Mouse (Mus musculus): ENCODE measurements at regions not wholly inside any gene's neighbourhood (a gene's known extent, or its start where the extent isn't known, plus 50 kb on each side); places are given as distances from the start of the nearest gene placed in this dataset.
A peak's percentile ranks its signal among the peaks of the same experiment; 100 is the strongest.

GRCm38 (mm10) chr9:22998306-22998705, 224.6 kb upstream of the Bmper start:
- H3K4me3 ChIP-seq: no peak overlapping the region
- no peak overlapping the region for H3K4me2 ChIP-seq
- no peak overlapping the region for H3K27ac ChIP-seq (ENCODE audit: poor library complexity, severe bottlenecking)
- no peak for ATAC-seq (ENCODE audit: insufficient number of reproducible peaks, low FRiP score)
- H3K4me1 ChIP-seq (replicated peaks): no peaks in the 10 kb centered on the region
- H3K36me3 ChIP-seq: no peaks in the 10 kb centered on the region
- H3K9me3 ChIP-seq (replicated peaks): no peaks in the 10 kb centered on the region
- 80% methylated on average over 6 of the region's 6 CpGs for WGBS
- H3K9ac ChIP-seq: no peak overlapping the region
- H3K27me3 ChIP-seq (replicated peaks): no peaks in the 10 kb centered on the region

GRCm38 (mm10) chr9:22999181-22999580, 223.7 kb upstream of the Bmper start:
- no peak overlapping the region for H3K4me2 ChIP-seq

GRCm38 (mm10) chr9:23000200-23000599, 222.7 kb upstream of the Bmper start:
- H3K9ac ChIP-seq: no peak overlapping the region
- peaks cover 1% of the 10 kb centered on the region; the same call in 1 of the 2 replicates for H3K4me1 ChIP-seq (replicated peaks)
- no peak overlapping the region for H3K4me3 ChIP-seq
- H3K36me3 ChIP-seq: no peaks in the 10 kb centered on the region
- H3K9me3 ChIP-seq (replicated peaks): no peaks in the 10 kb centered on the region
- H3K4me2 ChIP-seq: no peak overlapping the region
- H3K27me3 ChIP-seq (replicated peaks): no peaks in the 10 kb centered on the region
- H3K27ac ChIP-seq (ENCODE audit: poor library complexity, severe bottlenecking): no peak overlapping the region
- no peak for ATAC-seq (ENCODE audit: insufficient number of reproducible peaks, low FRiP score)
- WGBS: 80% methylated on average over 3 of the region's 3 CpGs

More at GRCm38 (mm10) chr9:22999181-22999580, 223.7 kb upstream of the Bmper start:
- no peak overlapping the region for H3K4me3 ChIP-seq
- H3K36me3 ChIP-seq: no peaks in the 10 kb centered on the region
- no peak overlapping the region for H3K27ac ChIP-seq (ENCODE audit: poor library complexity, severe bottlenecking)
- no peaks in the 10 kb centered on the region for H3K9me3 ChIP-seq (replicated peaks)
- H3K9ac ChIP-seq: no peak overlapping the region
- H3K27me3 ChIP-seq (replicated peaks): no peaks in the 10 kb centered on the region
- 66% methylated on average over 4 of the region's 4 CpGs for WGBS
- no peaks in the 10 kb centered on the region for H3K4me1 ChIP-seq (replicated peaks)
- ATAC-seq (ENCODE audit: insufficient number of reproducible peaks, low FRiP score): no peak

- ATAC-seq (ENCODE audit: insufficient number of reproducible peaks, low FRiP score): no peak
- Histone ChIP-seq H3K36me3 (no peaks in the 10 kb centered on the region), H3K9ac (no peak overlapping the region), H3K4me3 (no peak overlapping the region), H3K27ac (ENCODE audit: poor library complexity, severe bottlenecking) (no peak overlapping the region), H3K4me2 (no peak overlapping the region), H3K9me3 (replicated peaks) (no peaks in the 10 kb centered on the region), H3K4me1 (replicated peaks) (peaks cover 9% of the 10 kb centered on the region; the same call in 1 of the 2 replicates), H3K27me3 (replicated peaks) (no peaks in the 10 kb centered on the region)
- WGBS: 80% methylated on average over 14 of the region's 14 CpGs
These were observed 219.4 kb upstream of the Bmper start for GRCm38 (mm10) chr9:23003195-23004061.

- Histone ChIP-seq H3K27me3 (replicated peaks) (0 out of 2 replicates have a peak, but pooled peaks cover 2% of the 10 kb centered on the region), H3K9me3 (replicated peaks) (no peaks in the 10 kb centered on the region), H3K4me2 (no peak overlapping the region), H3K9ac (no peak overlapping the region), H3K4me3 (no peak overlapping the region), H3K4me1 (replicated peaks) (peaks cover 17% of the 10 kb centered on the region), H3K27ac (ENCODE audit: poor library complexity, severe bottlenecking) (no peak overlapping the region), H3K36me3 (no peaks in the 10 kb centered on the region)
- WGBS: 79% methylated on average over 7 of the region's 7 CpGs
- no peak for ATAC-seq (ENCODE audit: insufficient number of reproducible peaks, low FRiP score)
These were observed 217.9 kb upstream of the Bmper start for GRCm38 (mm10) chr9:23005005-23005404.

GRCm38 (mm10) chr9:23009462-23010183, 213.3 kb upstream of the Bmper start:
- peaks cover 23% of the 10 kb centered on the region for H3K4me1 ChIP-seq (replicated peaks)
- peak overlapping the region; percentile 60 for H3K4me2 ChIP-seq
- peak overlapping the region; percentile 25 for H3K4me3 ChIP-seq
- H3K27me3 ChIP-seq (replicated peaks): 0 out of 2 replicates have a peak, but pooled peaks cover 2% of the 10 kb centered on the region
- WGBS: 9% methylated on average over 24 of the region's 24 CpGs
- ATAC-seq (ENCODE audit: insufficient number of reproducible peaks, low FRiP score): no peak
- peak overlapping the region; percentile 45; the same call in 1 of the 2 replicates for H3K9ac ChIP-seq
- H3K9me3 ChIP-seq (replicated peaks): no peaks in the 10 kb centered on the region
- no peaks in the 10 kb centered on the region for H3K36me3 ChIP-seq
- no peak overlapping the region for H3K27ac ChIP-seq (ENCODE audit: poor library complexity, severe bottlenecking)

GRCm38 (mm10) chr9:23011316-23011959, 211.4 kb upstream of the Bmper start:
- no peak overlapping the region for H3K4me3 ChIP-seq
- 0 out of 2 replicates have a peak, but pooled peaks cover 2% of the 10 kb centered on the region for H3K27me3 ChIP-seq (replicated peaks)
- H3K4me2 ChIP-seq: no peak overlapping the region
- WGBS: 47% methylated on average over 7 of the region's 7 CpGs
- H3K27ac ChIP-seq (ENCODE audit: poor library complexity, severe bottlenecking): no peak overlapping the region
- ATAC-seq (ENCODE audit: insufficient number of reproducible peaks, low FRiP score): no peak
- H3K9ac ChIP-seq: no peak overlapping the region
- peaks cover 14% of the 10 kb centered on the region for H3K4me1 ChIP-seq (replicated peaks)
- peaks cover 2% of the 10 kb centered on the region for H3K9me3 ChIP-seq (replicated peaks)
- no peaks in the 10 kb centered on the region for H3K36me3 ChIP-seq

GRCm38 (mm10) chr9:23012130-23012529, 210.7 kb upstream of the Bmper start:
- Histone ChIP-seq H3K4me2 (no peak overlapping the region), H3K36me3 (no peaks in the 10 kb centered on the region), H3K4me3 (no peak overlapping the region), H3K4me1 (replicated peaks) (peaks cover 14% of the 10 kb centered on the region), H3K9me3 (replicated peaks) (peaks cover 5% of the 10 kb centered on the region), H3K27me3 (replicated peaks) (0 out of 2 replicates have a peak, but pooled peaks cover 2% of the 10 kb centered on the region), H3K9ac (no peak overlapping the region), H3K27ac (ENCODE audit: poor library complexity, severe bottlenecking) (no peak overlapping the region)
- WGBS: 28% methylated on average over 5 of the region's 5 CpGs
- ATAC-seq (ENCODE audit: insufficient number of reproducible peaks, low FRiP score): no peak

GRCm38 (mm10) chr9:23016733-23017132, 206.1 kb upstream of the Bmper start:
- ATAC-seq (ENCODE audit: insufficient number of reproducible peaks, low FRiP score): no peak
- WGBS: 93% methylated on average over 1 of the region's 1 CpGs
- H3K27me3 ChIP-seq (replicated peaks): no peaks in the 10 kb centered on the region

GRCm38 (mm10) chr9:23024061-23024460, 198.8 kb upstream of the Bmper start:
- Histone ChIP-seq H3K36me3 (no peaks in the 10 kb centered on the region), H3K27me3 (replicated peaks) (no peaks in the 10 kb centered on the region), H3K9me3 (replicated peaks) (no peaks in the 10 kb centered on the region), H3K4me2 (no peak overlapping the region), H3K4me1 (replicated peaks) (peaks cover 7% of the 10 kb centered on the region), H3K27ac (ENCODE audit: poor library complexity, severe bottlenecking) (no peak overlapping the region), H3K4me3 (no peak overlapping the region), H3K9ac (no peak overlapping the region)
- ATAC-seq (ENCODE audit: insufficient number of reproducible peaks, low FRiP score): no peak
- WGBS: 79% methylated on average over 5 of the region's 5 CpGs

More at GRCm38 (mm10) chr9:23016733-23017132, 206.1 kb upstream of the Bmper start:
- no peak overlapping the region for H3K9ac ChIP-seq
- no peaks in the 10 kb centered on the region for H3K36me3 ChIP-seq
- H3K27ac ChIP-seq (ENCODE audit: poor library complexity, severe bottlenecking): no peak overlapping the region
- H3K9me3 ChIP-seq (replicated peaks): peaks cover 5% of the 10 kb centered on the region
- 0 out of 2 replicates have a peak, but pooled peaks cover 3% of the 10 kb centered on the region for H3K4me1 ChIP-seq (replicated peaks)
- H3K4me2 ChIP-seq: no peak overlapping the region
- no peak overlapping the region for H3K4me3 ChIP-seq

- H3K27me3 ChIP-seq (replicated peaks): no peaks in the 10 kb centered on the region
- peaks cover 17% of the 10 kb centered on the region for H3K4me1 ChIP-seq (replicated peaks)
- no peaks in the 10 kb centered on the region for H3K9me3 ChIP-seq (replicated peaks)
- no peak overlapping the region for H3K4me2 ChIP-seq
- no peak overlapping the region for H3K4me3 ChIP-seq
- H3K9ac ChIP-seq: no peak overlapping the region
- WGBS: 78% methylated on average over 8 of the region's 8 CpGs
- ATAC-seq (ENCODE audit: insufficient number of reproducible peaks, low FRiP score): no peak
- no peaks in the 10 kb centered on the region for H3K36me3 ChIP-seq
- H3K27ac ChIP-seq (ENCODE audit: poor library complexity, severe bottlenecking): no peak overlapping the region
These were observed 197.6 kb upstream of the Bmper start for GRCm38 (mm10) chr9:23025247-23025646.

Data from heart, embryonic 12.5 days (tissue).